Mouse (Mus musculus): ENCODE measurements around the gene Rsph9. TPM values are rescaled to one million over a fixed set of nuclear protein-coding genes. Genes with fewer than 3 reads are reported as not detected.

The Rsph9 gene
- total RNA-seq (2021) = 10 to 100 TPM; 33.0 to 34.8 TPM

GRCm38 (mm10) chr17:46143578-46144423, at the start of gene Rsph9:
Gene Rsph9, minus strand, starts transcription at chr17:46144216.
- DNase-seq (ENCODE audit: extremely low spot score in 1 of 2, low spot score in 2 of 2) = peak; percentile 82 to 91
- intact Hi-C loops (cut with DNase I) = no loop called here

- intact Hi-C loops (cut with DNase I) = no loop called here
- DNase-seq (ENCODE audit: extremely low spot score in 1 of 2, low spot score in 2 of 2) = no peak
These were observed 44.8 kb upstream of the Rsph9 start for GRCm38 (mm10) chr17:46188829-46189228.

- no peak for DNase-seq (ENCODE audit: extremely low spot score in 1 of 2, low spot score in 2 of 2)
- intact Hi-C loops (cut with DNase I) = no loop called here
These were observed 38.3 kb upstream of the Rsph9 start for GRCm38 (mm10) chr17:46182273-46182672.

GRCm38 (mm10) chr17:46170538-46170937, 26.5 kb upstream of the Rsph9 start:
- peak in 1 of 2 experiments; percentile 32 for DNase-seq (ENCODE audit: extremely low spot score in 1 of 2, low spot score in 2 of 2)
- intact Hi-C loops (cut with DNase I) = no loop called here

GRCm38 (mm10) chr17:46168768-46169167, 24.8 kb upstream of the Rsph9 start:
- no peak for DNase-seq (ENCODE audit: extremely low spot score in 1 of 2, low spot score in 2 of 2)
- intact Hi-C loops (cut with DNase I) = loop anchor here (10.0 kb wide), 1 partner anchor 434 kb away; the partner anchor contains the start of gene 1600014C23Rik

GRCm38 (mm10) chr17:46168318-46168717, 24.3 kb upstream of the Rsph9 start:
- intact Hi-C loops (cut with DNase I) = loop anchor here (10.0 kb wide), 1 partner anchor 434 kb away; the partner anchor contains the start of gene 1600014C23Rik

GRCm38 (mm10) chr17:46167014-46167413, 23.0 kb upstream of the Rsph9 start:
- intact Hi-C loops (cut with DNase I) = loop anchor here (10.0 kb wide), 1 partner anchor 432 kb away; the partner anchor contains the start of gene 1600014C23Rik
- DNase-seq (ENCODE audit: extremely low spot score in 1 of 2, low spot score in 2 of 2) = peak in 1 of 2 experiments; percentile 52

More at GRCm38 (mm10) chr17:46168318-46168717, 24.3 kb upstream of the Rsph9 start:
- peak in 1 of 2 experiments; percentile 29 for DNase-seq (ENCODE audit: extremely low spot score in 1 of 2, low spot score in 2 of 2)

- DNase-seq (ENCODE audit: extremely low spot score in 1 of 2, low spot score in 2 of 2) = no peak
- intact Hi-C loops (cut with DNase I) = loop anchor here (10.0 kb wide), 1 partner anchor 431 kb away; the partner anchor contains the start of gene 1600014C23Rik
These were observed 22.3 kb upstream of the Rsph9 start for GRCm38 (mm10) chr17:46166270-46166669.

- DNase-seq (ENCODE audit: extremely low spot score in 1 of 2, low spot score in 2 of 2) = no peak
- intact Hi-C loops (cut with DNase I) = loop anchor here (10.0 kb wide), 1 partner anchor 431 kb away; the partner anchor contains the start of gene 1600014C23Rik
These were observed 21.4 kb upstream of the Rsph9 start for GRCm38 (mm10) chr17:46165460-46165859.

- no peak for DNase-seq (ENCODE audit: extremely low spot score in 1 of 2, low spot score in 2 of 2)
- intact Hi-C loops (cut with DNase I) = loop anchor here (10.0 kb wide), 1 partner anchor 430 kb away; the partner anchor contains the start of gene 1600014C23Rik
These were observed 20.8 kb upstream of the Rsph9 start for GRCm38 (mm10) chr17:46164791-46165190.

- intact Hi-C loops (cut with DNase I) = loop anchor here (10.0 kb wide), 1 partner anchor 430 kb away; the partner anchor contains the start of gene 1600014C23Rik
- no peak for DNase-seq (ENCODE audit: extremely low spot score in 1 of 2, low spot score in 2 of 2)
These were observed 20.3 kb upstream of the Rsph9 start for GRCm38 (mm10) chr17:46164301-46164700.

GRCm38 (mm10) chr17:46162951-46163421, 19.0 kb upstream of the Rsph9 start:
- no peak for DNase-seq (ENCODE audit: extremely low spot score in 1 of 2, low spot score in 2 of 2)
- intact Hi-C loops (cut with DNase I) = loop anchor here (10.0 kb wide), 1 partner anchor 428 kb away; the partner anchor contains the start of gene 1600014C23Rik

GRCm38 (mm10) chr17:46162551-46162950, 18.5 kb upstream of the Rsph9 start:
- DNase-seq (ENCODE audit: extremely low spot score in 1 of 2, low spot score in 2 of 2) = no peak
- intact Hi-C loops (cut with DNase I) = loop anchor here (10.0 kb wide), 1 partner anchor 428 kb away; the partner anchor contains the start of gene 1600014C23Rik

GRCm38 (mm10) chr17:46161710-46162109, 17.7 kb upstream of the Rsph9 start:
- no peak for DNase-seq (ENCODE audit: extremely low spot score in 1 of 2, low spot score in 2 of 2)
- intact Hi-C loops (cut with DNase I) = loop anchor here (10.0 kb wide), 1 partner anchor 427 kb away; the partner anchor contains the start of gene 1600014C23Rik

- DNase-seq (ENCODE audit: extremely low spot score in 1 of 2, low spot score in 2 of 2) = no peak
- intact Hi-C loops (cut with DNase I) = loop anchor here (10.0 kb wide), 1 partner anchor 426 kb away; the partner anchor contains the start of gene 1600014C23Rik
These were observed 17.2 kb upstream of the Rsph9 start for GRCm38 (mm10) chr17:46161179-46161578.

GRCm38 (mm10) chr17:46160686-46161085, 16.7 kb upstream of the Rsph9 start, which contains the start of gene Gtpbp2:
Gene Gtpbp2, plus strand, starts transcription at chr17:46161032.
- intact Hi-C loops (cut with DNase I) = loop anchor here (10.0 kb wide), 1 partner anchor 426 kb away; the partner anchor contains the start of gene 1600014C23Rik
- peak; percentile 96 to 99 for DNase-seq (ENCODE audit: extremely low spot score in 1 of 2, low spot score in 2 of 2)

GRCm38 (mm10) chr17:46160090-46160662, 16.2 kb upstream of the Rsph9 start:
- DNase-seq (ENCODE audit: extremely low spot score in 1 of 2, low spot score in 2 of 2) = peak; percentile 86 to 91
- intact Hi-C loops (cut with DNase I) = loop anchor here (10.0 kb wide), 1 partner anchor 425 kb away; the partner anchor contains the start of gene 1600014C23Rik

- no peak for DNase-seq (ENCODE audit: extremely low spot score in 1 of 2, low spot score in 2 of 2)
- intact Hi-C loops (cut with DNase I) = no loop called here
These were observed 15.2 kb upstream of the Rsph9 start for GRCm38 (mm10) chr17:46159236-46159635.

- intact Hi-C loops (cut with DNase I) = no loop called here
- no peak for DNase-seq (ENCODE audit: extremely low spot score in 1 of 2, low spot score in 2 of 2)
These were observed 13.1 kb upstream of the Rsph9 start for GRCm38 (mm10) chr17:46157131-46157530.

Data from left cerebral cortex, postnatal 10 days (tissue).